Mouse (Mus musculus) cortical plate, adult 2 months (tissue): ENCODE data around the gene Hcn2.

ENCODE experiments used
- CTCF ChIP-seq: fragments of 200-500 bp; IDR thresholded peaks from 2 replicates; pipeline ENCODE4 v1.5.1; 2011; ENCODE audit warnings: mild to moderate bottlenecking, control low read depth, low read length; ENCODE audit not compliant: insufficient read depth; ENCODE audit errors: extremely low read depth
- POLR2A ChIP-seq: fragments of 200-500 bp; IDR thresholded peaks from 2 replicates; pipeline ENCODE4 v1.6.1; 2011; ENCODE audit warnings: mild to moderate bottlenecking, low read length, control low read depth; ENCODE audit not compliant: insufficient read depth; ENCODE audit errors: extremely low read depth

DNA sequence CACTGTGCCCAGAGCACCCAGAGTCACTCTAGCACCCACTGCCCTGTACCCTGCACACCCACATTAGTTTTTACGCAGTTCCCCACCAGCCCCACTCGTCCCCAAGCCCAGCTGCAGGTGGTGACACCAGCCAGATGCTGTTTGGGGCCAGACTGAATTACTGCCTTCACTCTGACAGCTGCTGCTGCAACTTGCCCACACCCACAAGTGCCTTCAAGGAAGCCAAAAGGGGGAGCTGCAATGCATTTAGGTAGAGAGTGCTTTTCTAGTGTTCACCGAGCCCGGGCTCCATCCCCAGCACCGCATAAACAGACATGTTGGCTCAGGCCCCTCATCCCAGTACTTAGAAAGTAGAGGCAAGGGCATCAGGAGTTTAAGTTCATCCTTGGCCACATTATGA lies 65.5 kb downstream of the Hcn2 start:
- TF ChIP-seq CTCF (no peak), POLR2A (no peak)
